Mouse (Mus musculus): ENCODE results near the gene Atf5. TPM values are rescaled to one million over a fixed set of nuclear protein-coding genes. Genes with fewer than 3 reads are reported as not detected.
A peak's percentile ranks its signal among the peaks of the same experiment; 100 is the strongest.

Gene Atf5
- total and polyA plus RNA-seq, 3 experiments = 13.4 to 82.3 (median 71.1) TPM

- peak; percentile 69 for TF ChIP-seq MEF2A (IDR thresholded peaks at IDR 0.05; ENCODE audit: borderline replicate concordance, low read depth, low read length)
- TF ChIP-seq POLR2AphosphoS2 (IDR thresholded peaks at IDR 0.05; ENCODE audit: low read depth, low read length) = peak; percentile 76; the same call in 1 of the 2 replicates
- no peak for TF ChIP-seq RAD21 (IDR thresholded peaks at IDR 0.05; ENCODE audit: low read depth, low read length)
- TF ChIP-seq TCF12 (IDR thresholded peaks at IDR 0.05; ENCODE audit: low read depth, low read length) = peak; percentile 59; the same call in 1 of the 2 replicates
- peak; percentile 70 for TF ChIP-seq NELFE (IDR thresholded peaks at IDR 0.05; ENCODE audit: low read depth, low read length)
- TF ChIP-seq CTCF (conservative IDR thresholded peaks at IDR 0.05 in 1 of 2, IDR thresholded peaks at IDR 0.05 in 1 of 2; ENCODE audit: low read depth in 2 of 2, low read length in 2 of 2) = no peak
- peak; percentile 39; the same call in 1 of the 2 replicates for TF ChIP-seq BHLHE40 (IDR thresholded peaks at IDR 0.05; ENCODE audit: low read depth, low read length)
- TF ChIP-seq GABPA (IDR thresholded peaks at IDR 0.05; ENCODE audit: insufficient replicate concordance, low read depth, low read length) = no peak
Measured at GRCm38 (mm10) chr7:44857042-44857552, 40.6 kb upstream of the Atf5 start, which contains the start of gene Pnkp (continued).

- dilution Hi-C loops (cut with MboI; ENCODE audit: extremely low pct_ligation_motif_present, extremely low pct_unique_long_range_greater_than_20kb, low sequenced_read_pairs) (no loop called here), in situ Hi-C loops (cut with MboI; ENCODE audit: low pct_ligation_motif_present, low pct_unique_long_range_greater_than_20kb, low sequenced_read_pairs) (loop anchor here (10.0 kb wide), 1 partner anchor 98 kb away; no protein-coding TSS in a partner anchor)
- Histone ChIP-seq H3K4me1 (ENCODE audit: control insufficient read depth in 1 of 2, insufficient read depth in 2 of 2) (peaks cover 23 to 68% of the 10 kb centered on the region in 2 experiments), H3K27ac (ENCODE audit: insufficient read depth, low read depth) (peak overlapping the region; percentile 85; the same call in 1 of the 2 replicates), H3K9me3 (replicated peaks; ENCODE audit: low read length) (no peaks in the 10 kb centered on the region), H3K9ac (ENCODE audit: insufficient read depth, low read depth) (peak overlapping the region; percentile 74), H3K36me3 (replicated peaks in 1 of 2; ENCODE audit: control insufficient read depth in 1 of 2, insufficient read depth in 1 of 2, low read length in 1 of 2) (peaks cover 11 to 45% of the 10 kb centered on the region in 2 experiments), H3K4me3 (replicated peaks in 1 of 3; ENCODE audit: low read depth in 2 of 3, low read length in 2 of 3, poor library complexity in 1 of 3) (peak overlapping the region; percentile 64 to 92 (median 72)), H3K27me3 (replicated peaks) (no peaks in the 10 kb centered on the region), H3K79me2 (replicated peaks; ENCODE audit: control insufficient read depth, extremely low read depth, insufficient read depth, poor library complexity, severe bottlenecking) (peaks cover 13% of the 10 kb centered on the region; the same call in 1 of the 2 replicates), H3K4me2 (ENCODE audit: insufficient read depth, low read depth, poor library complexity, severe bottlenecking) (peak overlapping the region; percentile 48; the same call in 1 of the 2 replicates)
- peak; percentile 64 for DNase-seq (ENCODE audit: extremely low read depth)
- TF ChIP-seq EP300 (IDR thresholded peaks at IDR 0.05; ENCODE audit: low read length) (no peak; the same call in 1 of the 2 replicates), MYC (IDR thresholded peaks at IDR 0.05; ENCODE audit: low read depth, low read length) (no peak), PAX5 (IDR thresholded peaks at IDR 0.05; ENCODE audit: low read length) (no peak), POLR2AphosphoS2 (IDR thresholded peaks at IDR 0.05; ENCODE audit: low read depth, low read length) (0 out of 2 replicates have a peak, but pooled peaks have one; percentile 7), ELF1 (IDR thresholded peaks at IDR 0.05; ENCODE audit: low read depth, low read length) (no peak), SIN3A (IDR thresholded peaks at IDR 0.05; ENCODE audit: low read length) (no peak), NRF1 (IDR thresholded peaks at IDR 0.05; ENCODE audit: low read depth, low read length) (no peak), MAZ (IDR thresholded peaks at IDR 0.05; ENCODE audit: low read depth, low read length) (peak; percentile 7; the same call in 1 of the 2 replicates), CTCF (conservative IDR thresholded peaks at IDR 0.05 in 1 of 2, IDR thresholded peaks at IDR 0.05 in 1 of 2; ENCODE audit: low read depth in 2 of 2, low read length in 2 of 2) (no peak), TCF12 (IDR thresholded peaks at IDR 0.05; ENCODE audit: low read depth, low read length) (no peak; the same call in 1 of the 2 replicates), JUND (conservative IDR thresholded peaks at IDR 0.05; ENCODE audit: low read depth, low read length) (no peak), POLR2A (IDR thresholded peaks at IDR 0.05; ENCODE audit: low read depth, low read length) (no peak), ZNF384 (IDR thresholded peaks at IDR 0.05; ENCODE audit: low read depth, low read length) (peak; percentile 59), KAT2A (IDR thresholded peaks at IDR 0.05; ENCODE audit: insufficient replicate concordance, low read length) (no peak), USF1 (IDR thresholded peaks at IDR 0.05; ENCODE audit: low read depth, low read length) (no peak), SMC3 (IDR thresholded peaks at IDR 0.05; ENCODE audit: low read depth, low read length) (no peak), HCFC1 (IDR thresholded peaks at IDR 0.05; ENCODE audit: low read depth, low read length) (no peak), ZKSCAN1 (IDR thresholded peaks at IDR 0.05; ENCODE audit: borderline replicate concordance, low read depth, low read length) (no peak), TBP (conservative IDR thresholded peaks at IDR 0.05; ENCODE audit: low read depth, low read length) (no peak), CHD1 (IDR thresholded peaks at IDR 0.05; ENCODE audit: low read depth, low read length) (no peak), UBTF (IDR thresholded peaks at IDR 0.05; ENCODE audit: low read depth, low read length) (no peak), ZMIZ1 (IDR thresholded peaks at IDR 0.05; ENCODE audit: low read depth, low read length) (peak; percentile 6; the same call in 1 of the 2 replicates), JUN (IDR thresholded peaks at IDR 0.05; ENCODE audit: insufficient read depth, low read depth, low read length) (no peak), MXI1 (IDR thresholded peaks at IDR 0.05; ENCODE audit: low read depth, low read length) (no peak), NELFE (IDR thresholded peaks at IDR 0.05; ENCODE audit: low read depth, low read length) (no peak), RCOR1 (conservative IDR thresholded peaks at IDR 0.05; ENCODE audit: low read depth, low read length) (no peak), BHLHE40 (IDR thresholded peaks at IDR 0.05; ENCODE audit: low read depth, low read length) (peak; percentile 19; the same call in 1 of the 2 replicates), IRF4 (IDR thresholded peaks at IDR 0.05; ENCODE audit: low read depth, low read length) (no peak), ETS1 (conservative IDR thresholded peaks at IDR 0.05; ENCODE audit: low read depth, low read length) (peak; percentile 38; the same call in 1 of the 2 replicates), RAD21 (IDR thresholded peaks at IDR 0.05; ENCODE audit: low read depth, low read length) (no peak), MAFK (IDR thresholded peaks at IDR 0.05; ENCODE audit: insufficient replicate concordance, low read length) (no peak), E2F4 (IDR thresholded peaks at IDR 0.05; ENCODE audit: insufficient replicate concordance, low read depth, low read length) (no peak)
Measured at GRCm38 (mm10) chr7:44856265-44856916, 39.9 kb upstream of the Atf5 start.

Data from CH12.LX (cell line).